Mouse (Mus musculus): ENCODE measurements around the gene Ifna4. TPM values are rescaled to one million over a fixed set of nuclear protein-coding genes. Genes with fewer than 3 reads are reported as not detected.
"Not testable (repeated sequence)": the region's sequence is repeated elsewhere in the genome, so short reads cannot be mapped to it uniquely, and the experiment has no call there.

Gene Ifna4
- not detected in 2 replicates for total RNA-seq (2014; fragmentation: Nextera tagmentation)
- not detected in 2 replicates for total RNA-seq (2017)

- no peak for ATAC-seq (replicated peaks; ENCODE audit: poor library complexity, severe bottlenecking)
These were observed at the start of gene Ifna4 for GRCm38 (mm10) chr4:88841438-88841911. TSS of gene Ifna4 (plus strand) at chr4:88841861.

DNA sequence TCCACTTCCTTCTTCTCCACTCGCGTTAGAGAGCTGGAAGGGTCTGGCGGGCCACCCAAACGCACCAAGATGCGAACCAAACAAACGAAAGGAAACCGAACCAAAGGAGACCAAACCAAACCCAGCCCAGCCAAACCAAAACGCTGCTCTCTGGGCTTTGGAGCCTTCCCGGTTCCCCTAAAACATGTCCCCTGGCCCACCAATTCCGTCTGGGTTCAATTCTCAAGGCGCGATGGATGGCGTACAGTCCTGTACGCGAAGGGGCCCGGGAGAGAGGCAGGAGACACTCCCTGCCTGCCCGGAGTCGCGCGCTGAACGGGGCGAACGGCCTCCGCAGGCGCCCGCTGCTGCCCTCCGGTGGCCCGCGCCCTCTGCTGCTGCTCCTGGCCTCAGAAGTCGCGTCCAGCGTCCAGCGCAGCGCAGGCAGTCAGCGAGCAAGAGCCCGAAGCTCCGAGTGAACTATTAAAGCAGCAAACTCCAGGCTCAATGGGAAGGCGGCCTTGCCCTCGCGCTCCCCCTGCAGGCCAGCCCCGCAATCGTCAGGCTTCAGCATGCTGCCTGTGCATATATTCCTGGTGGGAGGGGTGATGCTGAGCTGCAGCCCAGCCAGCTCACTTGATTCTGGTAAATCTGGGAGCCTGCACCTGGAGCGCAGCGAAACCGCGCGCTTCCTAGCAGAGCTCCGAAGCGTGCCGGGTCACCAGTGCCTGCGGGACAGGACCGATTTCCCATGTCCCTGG is 47.6 kb upstream of the Ifna4 start, which contains the start of gene Gm13275:
Gene Gm13275, plus strand, starts transcription at position 552 of the 740 bp plus-strand sequence.
- ATAC-seq (replicated peaks; ENCODE audit: poor library complexity, severe bottlenecking): not testable (repeated sequence)

DNA sequence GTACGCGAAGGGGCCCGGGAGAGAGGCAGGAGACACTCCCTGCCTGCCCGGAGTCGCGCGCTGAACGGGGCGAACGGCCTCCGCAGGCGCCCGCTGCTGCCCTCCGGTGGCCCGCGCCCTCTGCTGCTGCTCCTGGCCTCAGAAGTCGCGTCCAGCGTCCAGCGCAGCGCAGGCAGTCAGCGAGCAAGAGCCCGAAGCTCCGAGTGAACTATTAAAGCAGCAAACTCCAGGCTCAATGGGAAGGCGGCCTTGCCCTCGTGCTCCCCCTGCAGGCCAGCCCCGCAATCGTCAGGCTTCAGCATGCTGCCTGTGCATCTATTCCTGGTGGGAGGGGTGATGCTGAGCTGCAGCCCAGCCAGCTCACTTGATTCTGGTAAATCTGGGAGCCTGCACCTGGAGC is 44.6 kb upstream of the Ifna4 start, which contains the start of gene Gm13279:
Gene Gm13279, plus strand, starts transcription at position 301 of the 400 bp plus-strand sequence.
- not testable (repeated sequence) for ATAC-seq (replicated peaks; ENCODE audit: poor library complexity, severe bottlenecking)

GRCm38 (mm10) chr4:88799365-88799764 is 42.3 kb upstream of the Ifna4 start, which contains the start of gene Gm13285:
TSS of gene Gm13285 (plus strand) at chr4:88799665.
- not testable (repeated sequence) for ATAC-seq (replicated peaks; ENCODE audit: poor library complexity, severe bottlenecking)

DNA sequence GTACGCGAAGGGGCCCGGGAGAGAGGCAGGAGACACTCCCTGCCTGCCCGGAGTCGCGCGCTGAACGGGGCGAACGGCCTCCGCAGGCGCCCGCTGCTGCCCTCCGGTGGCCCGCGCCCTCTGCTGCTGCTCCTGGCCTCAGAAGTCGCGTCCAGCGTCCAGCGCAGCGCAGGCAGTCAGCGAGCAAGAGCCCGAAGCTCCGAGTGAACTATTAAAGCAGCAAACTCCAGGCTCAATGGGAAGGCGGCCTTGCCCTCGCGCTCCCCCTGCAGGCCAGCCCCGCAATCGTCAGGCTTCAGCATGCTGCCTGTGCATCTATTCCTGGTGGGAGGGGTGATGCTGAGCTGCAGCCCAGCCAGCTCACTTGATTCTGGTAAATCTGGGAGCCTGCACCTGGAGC is 38.7 kb upstream of the Ifna4 start, which contains the start of gene Gm13287:
Gene Gm13287, plus strand, starts transcription at position 301 of the 400 bp plus-strand sequence.
- ATAC-seq (replicated peaks; ENCODE audit: poor library complexity, severe bottlenecking): not testable (repeated sequence)

DNA sequence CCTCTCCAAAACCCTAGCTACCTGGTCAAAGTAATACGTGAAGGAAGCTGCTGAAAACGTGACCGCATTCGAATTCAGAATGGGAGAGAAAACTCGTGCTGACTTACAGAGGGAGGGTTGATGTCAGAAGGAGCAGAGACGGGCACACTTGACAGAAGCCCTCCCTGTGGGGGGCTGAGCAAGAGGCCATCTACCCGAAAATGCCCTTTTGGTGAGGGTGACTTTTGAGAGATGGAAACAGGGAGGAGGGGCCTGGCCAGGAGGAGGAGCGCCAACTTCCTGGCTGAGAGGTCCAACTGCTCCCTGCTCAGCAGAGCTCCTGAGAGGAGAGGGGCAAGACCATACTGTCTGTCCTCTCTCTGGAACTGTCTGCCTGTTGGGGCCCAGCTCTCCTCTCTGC is 36.4 kb upstream of the Ifna4 start, which contains the start of gene Gm13288:
Gene Gm13288, plus strand, starts transcription at position 301 of the 400 bp plus-strand sequence.
- ATAC-seq (replicated peaks; ENCODE audit: poor library complexity, severe bottlenecking): not testable (repeated sequence)

- ATAC-seq (replicated peaks; ENCODE audit: poor library complexity, severe bottlenecking): not testable (repeated sequence)
These were observed 35.9 kb upstream of the Ifna4 start for GRCm38 (mm10) chr4:88805761-88806160.

DNA sequence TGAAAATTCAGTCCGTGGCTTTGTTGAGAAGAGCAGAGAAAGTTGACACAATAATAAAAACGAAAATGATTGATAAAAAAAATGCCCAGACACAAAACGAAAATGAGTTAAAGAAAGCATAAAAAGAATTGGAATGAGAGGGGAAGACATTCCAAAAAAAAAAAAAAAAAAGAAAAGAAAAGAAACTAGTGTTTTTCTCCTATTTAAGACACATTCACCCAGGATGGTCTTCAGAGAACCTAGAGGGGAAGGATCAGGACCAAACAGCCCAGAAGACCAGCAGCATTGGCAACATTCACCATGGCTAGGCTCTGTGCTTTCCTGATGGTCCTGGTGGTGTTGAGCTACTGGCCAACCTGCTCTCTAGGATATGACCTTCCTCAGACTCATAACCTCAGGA is 25.7 kb upstream of the Ifna4 start, which contains the start of gene Ifna7:
Gene Ifna7, plus strand, starts transcription at position 301 of the 400 bp plus-strand sequence.
- no peak for ATAC-seq (replicated peaks; ENCODE audit: poor library complexity, severe bottlenecking)

- ATAC-seq (replicated peaks; ENCODE audit: poor library complexity, severe bottlenecking): no peak
These were observed 22.0 kb upstream of the Ifna4 start, which contains the start of gene Ifna11 for GRCm38 (mm10) chr4:88819659-88820058. TSS of gene Ifna11 (plus strand) at chr4:88819959.

DNA sequence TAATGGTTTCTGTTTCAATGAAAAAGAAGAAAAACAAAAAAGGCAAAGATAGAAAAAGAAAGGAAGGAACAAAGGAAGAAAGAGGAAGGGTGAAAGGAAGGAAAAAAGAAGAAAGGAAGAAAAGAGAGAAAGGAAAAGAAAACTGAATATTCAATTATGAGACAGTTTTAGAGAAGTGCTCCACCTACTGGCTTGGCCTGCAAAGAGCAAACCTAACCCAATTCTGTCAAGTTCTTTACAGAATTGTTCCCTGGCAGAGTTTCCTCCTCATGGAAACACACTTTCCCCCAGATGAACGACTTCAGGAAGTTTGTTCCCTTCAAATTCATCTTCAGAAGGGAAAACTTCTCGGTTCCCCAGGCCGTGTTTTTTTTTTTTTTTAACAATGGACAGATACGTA is 18.7 kb upstream of the Ifna4 start:
- ATAC-seq (replicated peaks; ENCODE audit: poor library complexity, severe bottlenecking): 0 out of 2 replicates have a peak, but pooled peaks have one; percentile 30

GRCm38 (mm10) chr4:88827116-88827515 is 14.5 kb upstream of the Ifna4 start, which contains the start of gene Ifna6:
TSS of gene Ifna6 (plus strand) at chr4:88827416.
- not testable (repeated sequence) for ATAC-seq (replicated peaks; ENCODE audit: poor library complexity, severe bottlenecking)

DNA sequence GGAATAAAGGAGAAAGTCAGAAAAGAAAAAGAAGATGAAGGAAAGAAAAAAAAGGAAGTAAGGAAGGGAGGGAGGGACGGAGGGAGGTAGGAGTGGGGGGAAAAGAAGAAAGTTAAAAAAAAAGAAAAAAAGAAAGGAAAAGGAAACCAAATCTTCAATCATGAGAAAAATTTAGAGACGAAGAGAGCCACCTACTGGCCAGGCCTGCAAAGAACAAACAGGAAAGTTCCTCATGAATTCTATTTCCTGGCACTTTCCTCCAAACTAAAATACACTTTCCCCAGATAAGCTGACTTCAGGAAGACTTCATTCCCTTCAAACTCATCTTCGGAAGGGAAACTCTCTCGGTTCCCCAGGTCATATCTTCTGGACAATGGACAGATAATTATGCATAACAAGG is 11.1 kb upstream of the Ifna4 start:
- peak; percentile 42; the same call in 1 of the 2 replicates for ATAC-seq (replicated peaks; ENCODE audit: poor library complexity, severe bottlenecking)

DNA sequence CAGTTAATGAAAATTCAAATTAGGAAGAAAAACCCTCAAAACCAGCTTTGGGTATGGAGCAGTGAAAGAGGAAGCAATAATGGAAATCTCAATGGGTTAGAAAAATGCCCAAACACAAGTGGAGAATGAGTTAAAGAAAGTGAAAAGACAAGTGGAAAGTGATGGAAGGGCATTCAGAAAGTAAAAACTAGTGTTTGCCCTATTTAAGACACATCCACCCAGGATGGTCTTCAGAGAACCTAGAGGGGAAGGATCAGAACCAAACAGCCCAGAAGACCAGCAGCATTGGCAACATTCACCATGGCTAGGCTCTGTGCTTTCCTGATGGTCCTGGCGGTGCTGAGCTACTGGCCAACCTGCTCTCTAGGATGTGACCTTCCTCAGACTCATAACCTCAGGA is 6.4 kb upstream of the Ifna4 start, which contains the start of gene Ifna5:
Gene Ifna5, plus strand, starts transcription at position 301 of the 400 bp plus-strand sequence.
- ATAC-seq (replicated peaks; ENCODE audit: poor library complexity, severe bottlenecking): not testable (repeated sequence)

DNA sequence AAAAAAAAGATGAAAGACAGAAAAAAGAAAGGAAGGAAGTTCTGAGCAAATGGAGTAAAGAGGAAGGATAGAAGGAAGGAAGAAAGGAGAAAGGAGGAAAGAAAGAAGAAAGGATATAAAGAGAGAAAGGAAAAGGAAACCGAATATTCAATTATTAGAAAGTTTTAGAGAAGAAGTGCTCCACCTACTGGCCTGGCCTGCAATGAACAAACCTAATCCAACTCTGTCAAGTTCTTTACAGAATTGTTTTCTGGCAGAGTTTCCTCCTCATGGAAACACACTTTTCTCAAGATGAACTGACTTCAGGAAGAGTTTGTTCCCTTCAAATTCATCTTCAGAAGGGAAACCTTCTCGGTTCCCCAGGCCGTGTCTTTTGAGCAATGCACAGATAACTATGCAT is 2.8 kb upstream of the Ifna4 start:
- ATAC-seq (replicated peaks; ENCODE audit: poor library complexity, severe bottlenecking): peak; percentile 52

GRCm38 (mm10) chr4:88840058-88840457 is 1.6 kb upstream of the Ifna4 start:
- ATAC-seq (replicated peaks; ENCODE audit: poor library complexity, severe bottlenecking): peak; percentile 52; the same call in 1 of the 2 replicates

DNA sequence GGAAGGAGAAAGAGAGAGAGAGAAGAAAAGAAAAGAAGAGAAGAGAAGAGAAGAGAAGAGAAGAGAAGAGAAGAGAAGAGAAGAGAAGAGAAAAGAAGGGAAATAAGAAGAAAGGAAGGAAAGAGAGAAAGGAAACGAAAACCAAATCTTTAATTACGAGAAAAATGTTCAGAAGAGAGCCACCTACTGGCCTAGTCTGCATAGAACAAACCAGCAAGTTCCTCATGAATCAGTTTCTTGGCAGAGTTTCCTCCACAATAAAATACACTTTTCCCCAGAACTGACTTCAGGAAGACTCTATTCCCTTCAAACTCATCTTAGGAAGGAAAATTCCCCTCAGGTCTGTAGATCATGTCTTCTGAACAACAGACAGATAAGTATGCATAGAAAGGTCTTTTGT is 3.7 kb downstream of the Ifna4 start:
- no peak for ATAC-seq (replicated peaks; ENCODE audit: poor library complexity, severe bottlenecking)

- ATAC-seq (replicated peaks; ENCODE audit: poor library complexity, severe bottlenecking): peak; percentile 66
These were observed 8.0 kb downstream of the Ifna4 start, which contains the start of gene Ifna1 for GRCm38 (mm10) chr4:88849698-88850097. TSS of gene Ifna1 (plus strand) at chr4:88850087.

DNA sequence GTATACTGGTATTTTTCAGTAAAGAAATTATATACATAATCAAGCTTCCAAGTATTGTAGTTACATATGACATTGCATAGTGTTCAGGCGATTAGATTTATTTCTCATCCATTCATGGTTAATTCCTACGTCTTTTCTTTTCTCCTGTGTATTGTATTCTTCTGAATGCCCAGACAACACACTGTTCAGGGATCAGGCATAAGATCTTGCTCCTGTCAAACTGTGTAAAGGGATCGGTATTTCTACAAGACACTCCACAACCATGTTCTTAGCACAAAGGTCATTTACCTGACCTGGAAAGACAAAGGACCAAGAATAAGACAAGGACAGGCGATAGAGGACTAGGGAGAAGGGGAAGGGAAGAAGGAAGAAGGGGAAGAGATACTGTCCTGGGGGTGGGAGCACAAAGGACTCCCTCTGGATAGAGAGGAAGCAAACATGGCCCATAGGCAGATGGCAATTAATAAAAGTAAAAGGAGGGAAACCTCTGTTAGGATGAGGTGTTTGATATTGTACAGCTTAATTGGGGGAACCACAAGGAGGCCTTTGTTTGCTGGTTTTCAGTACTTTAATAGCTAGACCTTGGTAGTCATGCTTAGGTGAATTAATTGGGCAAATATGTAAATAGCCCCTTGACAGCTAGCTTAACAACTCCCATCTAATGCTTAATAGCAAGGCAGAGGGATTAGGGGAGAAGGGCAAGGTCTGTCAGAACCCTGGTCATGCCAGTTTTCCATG is 9.5 kb downstream of the Ifna4 start:
- ATAC-seq (replicated peaks; ENCODE audit: poor library complexity, severe bottlenecking): no peak

DNA sequence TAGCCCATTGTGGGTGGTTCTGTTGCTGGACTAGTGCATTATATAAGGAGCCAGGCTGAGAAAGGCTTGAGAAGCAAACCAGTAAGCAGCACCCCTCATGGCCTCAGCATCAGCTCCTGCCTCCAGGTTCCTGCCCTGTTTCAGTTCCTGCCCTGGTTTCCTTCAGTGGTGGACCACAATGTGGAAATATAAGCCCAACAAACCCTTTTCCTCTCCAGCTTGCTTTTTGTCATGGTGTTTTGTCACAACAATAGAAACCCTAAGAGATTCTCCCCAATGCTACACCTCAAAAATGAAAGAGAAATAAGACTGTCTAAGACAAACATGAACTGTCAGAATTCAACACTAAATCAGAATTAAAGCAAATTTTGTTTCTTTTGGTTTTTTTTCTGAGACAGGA is 17.6 kb downstream of the Ifna4 start:
- peak; percentile 91 for ATAC-seq (replicated peaks; ENCODE audit: poor library complexity, severe bottlenecking)

DNA sequence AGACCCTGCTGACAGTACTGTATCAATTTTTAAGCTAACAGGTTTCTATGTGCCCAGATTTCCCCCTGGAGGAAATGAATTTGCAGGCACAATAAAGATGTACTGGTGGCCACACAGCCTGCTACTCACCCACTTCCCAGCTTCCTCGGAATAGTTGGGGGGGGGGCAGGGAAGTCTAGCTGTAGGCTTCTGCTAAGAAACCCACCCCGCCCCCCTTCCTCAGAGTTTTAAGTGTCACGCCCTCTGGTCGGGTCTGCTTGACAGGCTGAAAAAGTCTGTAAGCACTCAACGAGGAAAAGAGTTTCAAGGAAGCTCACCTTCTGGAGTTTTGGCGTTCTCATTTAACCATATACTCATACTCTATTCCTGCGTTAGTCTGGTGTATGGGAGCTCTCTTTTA is 21.6 kb downstream of the Ifna4 start:
- ATAC-seq (replicated peaks; ENCODE audit: poor library complexity, severe bottlenecking): no peak

Data from granulocyte monocyte progenitor cell, adult 5-6 weeks (primary cell).